Mouse (Mus musculus) cerebellum, adult 18-20 months (tissue): ENCODE results near the gene Ehmt2.
"Not testable (repeated sequence)": the region's sequence is repeated elsewhere in the genome, so short reads cannot be mapped to it uniquely, and the experiment has no call there.

Experiments
- DNase-seq, 2 experiments: peaks; one replicate each; pipeline ENCODE4 v3.0.0; 2021

Gene Ehmt2

GRCm38 (mm10) chr17:34955884-34956283 lies 57.6 kb downstream of the Ehmt2 start:
- DNase-seq: no peak

GRCm38 (mm10) chr17:34956340-34956739 lies 58.1 kb downstream of the Ehmt2 start:
- DNase-seq: no peak

GRCm38 (mm10) chr17:34957291-34957690 lies 59.0 kb downstream of the Ehmt2 start:
- not testable (repeated sequence) for DNase-seq

GRCm38 (mm10) chr17:34957966-34958365 lies 59.7 kb downstream of the Ehmt2 start:
- not testable (repeated sequence) for DNase-seq

GRCm38 (mm10) chr17:34958734-34959129 lies 60.5 kb downstream of the Ehmt2 start:
- DNase-seq: peak in 1 of 2 experiments; percentile 38

- peak; percentile 74 to 86 for DNase-seq
Measured at GRCm38 (mm10) chr17:34959130-34959778, 61.0 kb downstream of the Ehmt2 start, which contains the start of gene Hspa1b. TSS of gene Hspa1b (minus strand) at chr17:34959238.

GRCm38 (mm10) chr17:34959881-34960515 lies 61.7 kb downstream of the Ehmt2 start:
- no peak for DNase-seq

GRCm38 (mm10) chr17:34960702-34961493 lies 62.6 kb downstream of the Ehmt2 start:
- no peak for DNase-seq

- no peak for DNase-seq
Measured at GRCm38 (mm10) chr17:34962125-34962524, 63.9 kb downstream of the Ehmt2 start.

GRCm38 (mm10) chr17:34962841-34963240 lies 64.6 kb downstream of the Ehmt2 start:
- DNase-seq: no peak
